Mouse (Mus musculus): ENCODE data around the gene Olfr1480. TPM values are rescaled to one million over a fixed set of nuclear protein-coding genes. Genes with fewer than 3 reads are reported as not detected.

Gene Olfr1480
- not detected in 2 replicates for polyA plus RNA-seq (2012; rRNA removed)
- not detected in 2 replicates for polyA plus RNA-seq (2014; fragmentation: Nextera tagmentation; extraction: Ambion mirVana)

GRCm38 (mm10) chr19:13527613-13528012, at the start of gene Olfr1480:
Gene Olfr1480, plus strand, starts transcription at chr19:13527913.
- no peak for ATAC-seq (ENCODE audit: low FRiP score, low read depth)
- DNase-seq (ENCODE audit: low spot score), result no peak
- H3K27ac ChIP-seq (replicated peaks; ENCODE audit: low read depth, low read length), result no peak within 1 kb of the TSS
- H3K9me3 ChIP-seq (ENCODE audit: control insufficient read depth, low read length), result no peaks in the 10 kb centered on the region; the same call in 1 of the 2 replicates
- no peak within 1 kb of the TSS for H3K9ac ChIP-seq (ENCODE audit: low read depth, low read length, severe bottlenecking)
- no peaks in the 10 kb centered on the region for H3K27me3 ChIP-seq (ENCODE audit: control insufficient read depth, insufficient read depth, low read length)
- H3K4me3 ChIP-seq (replicated peaks; ENCODE audit: low read length), result no peak within 1 kb of the TSS
- 93% methylated on average over 2 of the region's 2 CpGs for WGBS
- no peaks in the 10 kb centered on the region for H3K36me3 ChIP-seq (ENCODE audit: control insufficient read depth, insufficient read depth, low read length)
- H3K4me1 ChIP-seq (ENCODE audit: control insufficient read depth, insufficient read depth, low read length), result no peaks in the 10 kb centered on the region
- no peak within 1 kb of the TSS for H3K4me2 ChIP-seq (replicated peaks; ENCODE audit: low read depth, low read length, severe bottlenecking)
- no peak for TF ChIP-seq POLR2A (IDR thresholded peaks at IDR 0.05; ENCODE audit: borderline replicate concordance, extremely low read depth, insufficient read depth, insufficient read length)

- Histone ChIP-seq H3K27ac (replicated peaks; ENCODE audit: low read depth, low read length) (no peak within 1 kb of the TSS), H3K36me3 (ENCODE audit: control insufficient read depth, insufficient read depth, low read length) (no peaks in the 10 kb centered on the region), H3K9me3 (ENCODE audit: control insufficient read depth, low read length) (no peaks in the 10 kb centered on the region), H3K4me1 (ENCODE audit: control insufficient read depth, insufficient read depth, low read length) (no peaks in the 10 kb centered on the region), H3K4me2 (replicated peaks; ENCODE audit: low read depth, low read length, severe bottlenecking) (no peak within 1 kb of the TSS), H3K4me3 (replicated peaks; ENCODE audit: low read length) (no peak within 1 kb of the TSS), H3K9ac (ENCODE audit: low read depth, low read length, severe bottlenecking) (no peak within 1 kb of the TSS), H3K27me3 (ENCODE audit: control insufficient read depth, insufficient read depth, low read length) (no peaks in the 10 kb centered on the region)
- no peak for ATAC-seq (ENCODE audit: low FRiP score, low read depth)
- DNase-seq (ENCODE audit: low spot score), result no peak
- TF ChIP-seq POLR2A (IDR thresholded peaks at IDR 0.05; ENCODE audit: borderline replicate concordance, extremely low read depth, insufficient read depth, insufficient read length), result no peak
Observed at GRCm38 (mm10) chr19:13480096-13480495, 47.6 kb upstream of the Olfr1480 start, which contains the start of gene Olfr1475. Gene Olfr1475, minus strand, starts transcription at chr19:13480196.

- H3K9ac ChIP-seq (ENCODE audit: low read depth, low read length, severe bottlenecking), result no peak within 1 kb of the TSS
- WGBS, result 75% methylated on average over 3 of the region's 3 CpGs
- no peak within 1 kb of the TSS for H3K4me3 ChIP-seq (replicated peaks; ENCODE audit: low read length)
- no peak within 1 kb of the TSS for H3K4me2 ChIP-seq (replicated peaks; ENCODE audit: low read depth, low read length, severe bottlenecking)
- H3K9me3 ChIP-seq (ENCODE audit: control insufficient read depth, low read length), result no peaks in the 10 kb centered on the region; the same call in 1 of the 2 replicates
- no peak within 1 kb of the TSS for H3K27ac ChIP-seq (replicated peaks; ENCODE audit: low read depth, low read length)
- H3K4me1 ChIP-seq (ENCODE audit: control insufficient read depth, insufficient read depth, low read length), result no peaks in the 10 kb centered on the region
- TF ChIP-seq POLR2A (IDR thresholded peaks at IDR 0.05; ENCODE audit: borderline replicate concordance, extremely low read depth, insufficient read depth, insufficient read length), result no peak
- no peak for ATAC-seq (ENCODE audit: low FRiP score, low read depth)
- no peaks in the 10 kb centered on the region for H3K36me3 ChIP-seq (ENCODE audit: control insufficient read depth, insufficient read depth, low read length)
- no peak for DNase-seq (ENCODE audit: low spot score)
- no peaks in the 10 kb centered on the region for H3K27me3 ChIP-seq (ENCODE audit: control insufficient read depth, insufficient read depth, low read length)
Observed at GRCm38 (mm10) chr19:13500246-13500645, 27.5 kb upstream of the Olfr1480 start, which contains the start of gene Olfr1477. Gene Olfr1477, plus strand, starts transcription at chr19:13500546.

Other genes starting within 250 kb of the Olfr1480 start
- not detected in 2 replicates for gene Olfr1465, start 212.4 kb upstream of the Olfr1480 start, polyA plus RNA-seq (2012; rRNA removed)
- not detected in 2 replicates for gene Olfr1465, start 212.4 kb upstream of the Olfr1480 start, polyA plus RNA-seq (2014; fragmentation: Nextera tagmentation; extraction: Ambion mirVana)
- gene Olfr1466, start 189.1 kb upstream of the Olfr1480 start, polyA plus RNA-seq (2012; rRNA removed), result not detected in 2 replicates
- not detected in 2 replicates for gene Olfr1466, start 189.1 kb upstream of the Olfr1480 start, polyA plus RNA-seq (2014; fragmentation: Nextera tagmentation; extraction: Ambion mirVana)
- gene Olfr1467, start 165.7 kb upstream of the Olfr1480 start, polyA plus RNA-seq (2012; rRNA removed), result not detected in 2 replicates
- gene Olfr1467, start 165.7 kb upstream of the Olfr1480 start, polyA plus RNA-seq (2014; fragmentation: Nextera tagmentation; extraction: Ambion mirVana), result not detected in 2 replicates
- not detected in 2 replicates for gene Olfr1469, start 120.1 kb upstream of the Olfr1480 start, polyA plus RNA-seq (2012; rRNA removed)
- gene Olfr1469, start 120.1 kb upstream of the Olfr1480 start, polyA plus RNA-seq (2014; fragmentation: Nextera tagmentation; extraction: Ambion mirVana), result not detected in 2 replicates
- not detected in 2 replicates for gene Olfr1471, start 84.5 kb upstream of the Olfr1480 start, polyA plus RNA-seq (2012; rRNA removed)
- not detected in 2 replicates for gene Olfr1471, start 84.5 kb upstream of the Olfr1480 start, polyA plus RNA-seq (2014; fragmentation: Nextera tagmentation; extraction: Ambion mirVana)
- not detected in 2 replicates for gene Olfr1472, start 71.8 kb upstream of the Olfr1480 start, polyA plus RNA-seq (2012; rRNA removed)
- not detected in 2 replicates for gene Olfr1472, start 71.8 kb upstream of the Olfr1480 start, polyA plus RNA-seq (2014; fragmentation: Nextera tagmentation; extraction: Ambion mirVana)
- not detected in 2 replicates for gene Olfr1474, start 58.3 kb upstream of the Olfr1480 start, polyA plus RNA-seq (2012; rRNA removed)
- gene Olfr1474, start 58.3 kb upstream of the Olfr1480 start, polyA plus RNA-seq (2014; fragmentation: Nextera tagmentation; extraction: Ambion mirVana), result not detected in 2 replicates
- gene Olfr1475, start 47.7 kb upstream of the Olfr1480 start, polyA plus RNA-seq (2012; rRNA removed), result not detected in 2 replicates
- not detected in 2 replicates for gene Olfr1475, start 47.7 kb upstream of the Olfr1480 start, polyA plus RNA-seq (2014; fragmentation: Nextera tagmentation; extraction: Ambion mirVana)
- gene Olfr1477, start 27.4 kb upstream of the Olfr1480 start, polyA plus RNA-seq (2012; rRNA removed), result not detected in 2 replicates
- gene Olfr1477, start 27.4 kb upstream of the Olfr1480 start, polyA plus RNA-seq (2014; fragmentation: Nextera tagmentation; extraction: Ambion mirVana), result not detected in 2 replicates
- not detected in 2 replicates for gene Olfr1484, start 55.6 kb downstream of the Olfr1480 start, polyA plus RNA-seq (2012; rRNA removed)
- gene Olfr1484, start 55.6 kb downstream of the Olfr1480 start, polyA plus RNA-seq (2014; fragmentation: Nextera tagmentation; extraction: Ambion mirVana), result not detected in 2 replicates
- gene Olfr1487, start 89.5 kb downstream of the Olfr1480 start, polyA plus RNA-seq (2012; rRNA removed), result not detected in 2 replicates
- not detected in 2 replicates for gene Olfr1487, start 89.5 kb downstream of the Olfr1480 start, polyA plus RNA-seq (2014; fragmentation: Nextera tagmentation; extraction: Ambion mirVana)
- not detected in 2 replicates for gene Olfr1489, start 103.7 kb downstream of the Olfr1480 start, polyA plus RNA-seq (2012; rRNA removed)
- gene Olfr1489, start 103.7 kb downstream of the Olfr1480 start, polyA plus RNA-seq (2014; fragmentation: Nextera tagmentation; extraction: Ambion mirVana), result not detected in 2 replicates
- not detected in 2 replicates for gene Olfr1490, start 123.2 kb downstream of the Olfr1480 start, polyA plus RNA-seq (2012; rRNA removed)
- not detected in 2 replicates for gene Olfr1490, start 123.2 kb downstream of the Olfr1480 start, polyA plus RNA-seq (2014; fragmentation: Nextera tagmentation; extraction: Ambion mirVana)
- not detected in 2 replicates for gene Olfr1491, start 169.4 kb downstream of the Olfr1480 start, polyA plus RNA-seq (2012; rRNA removed)
- gene Olfr1491, start 169.4 kb downstream of the Olfr1480 start, polyA plus RNA-seq (2014; fragmentation: Nextera tagmentation; extraction: Ambion mirVana), result not detected in 2 replicates
- not detected in 2 replicates for gene Olfr1493-ps1, start 195.4 kb downstream of the Olfr1480 start, polyA plus RNA-seq (2012; rRNA removed)
- gene Olfr1493-ps1, start 195.4 kb downstream of the Olfr1480 start, polyA plus RNA-seq (2014; fragmentation: Nextera tagmentation; extraction: Ambion mirVana), result not detected in 2 replicates
- not detected in 2 replicates for gene Olfr1494, start 211.8 kb downstream of the Olfr1480 start, polyA plus RNA-seq (2012; rRNA removed)
- gene Olfr1494, start 211.8 kb downstream of the Olfr1480 start, polyA plus RNA-seq (2014; fragmentation: Nextera tagmentation; extraction: Ambion mirVana), result not detected in 2 replicates
- gene Olfr1495, start 236.7 kb downstream of the Olfr1480 start, polyA plus RNA-seq (2012; rRNA removed), result not detected in 2 replicates
- not detected in 2 replicates for gene Olfr1495, start 236.7 kb downstream of the Olfr1480 start, polyA plus RNA-seq (2014; fragmentation: Nextera tagmentation; extraction: Ambion mirVana)
- not detected in 2 replicates for gene Olfr1496, start 250.0 kb downstream of the Olfr1480 start, polyA plus RNA-seq (2012; rRNA removed)
- gene Olfr1496, start 250.0 kb downstream of the Olfr1480 start, polyA plus RNA-seq (2014; fragmentation: Nextera tagmentation; extraction: Ambion mirVana), result not detected in 2 replicates